Mouse (Mus musculus) heart, postnatal 36 days (tissue): ENCODE results near the gene Spty2d1. TPM values are rescaled to one million over a fixed set of nuclear protein-coding genes. Genes with fewer than 3 reads are reported as not detected.

Experiments used
- total RNA-seq, 2 experiments: library from RNA; stranded (reverse); gene quantifications; 2 replicates each; pipeline ENCODE4 v1.2.3; 2021

Spty2d1 gene
- total RNA-seq, 2 experiments from 2014 or later: 6.7 to 8.6 TPM

Other genes with a start within 250 kb of the Spty2d1 start
- gene Hps5, start 212.3 kb downstream of the Spty2d1 start, total RNA-seq: 10 to 100 TPM in 1 of 2 experiments, 1 to 10 TPM in 1; 8.8 to 12.7 TPM
- 10 to 100 TPM; 16.9 to 19.5 TPM for gene Gtf2h1, start 212.3 kb downstream of the Spty2d1 start, total RNA-seq
- gene Ldha, start 166.9 kb downstream of the Spty2d1 start, total RNA-seq: 100 to 1,000 TPM; 776 to 801 TPM
- gene Ldhc, start 147.2 kb downstream of the Spty2d1 start, total RNA-seq: not detected
- 10 to 100 TPM; 60.5 to 61.6 TPM for gene Tsg101, start 88.4 kb downstream of the Spty2d1 start, total RNA-seq
- 10 to 100 TPM in 1 of 2 experiments, 1 to 10 TPM in 1; 9.4 to 10.6 TPM for gene Uevld, start 49.9 kb downstream of the Spty2d1 start, total RNA-seq
- gene Gm9999, start 24.8 kb downstream of the Spty2d1 start, total RNA-seq: not detected
- gene Tmem86a, start 42.2 kb upstream of the Spty2d1 start, total RNA-seq: 10 to 100 TPM; 29.2 to 32.6 TPM
- gene Ptpn5, start 125.3 kb upstream of the Spty2d1 start, total RNA-seq: not detected
- gene Mrgpra6, start 196.5 kb upstream of the Spty2d1 start, total RNA-seq: not detected
- gene Mrgpra9, start 244.4 kb upstream of the Spty2d1 start, total RNA-seq: not detected